Mouse (Mus musculus): Measurements from ENCODE around the gene Igfbp2.

Gene Igfbp2

GRCm38 (mm10) chr1:72873511-72874286 is 49.4 kb downstream of the Igfbp2 start:
- DNase-seq = peak; percentile 76

- peak; percentile 58 for DNase-seq
Observed at GRCm38 (mm10) chr1:72874287-72875211, 50.2 kb downstream of the Igfbp2 start, which contains the start of gene Igfbp5. TSS of gene Igfbp5 (minus strand) at chr1:72874884.

GRCm38 (mm10) chr1:72875708-72876107 is 51.4 kb downstream of the Igfbp2 start:
- DNase-seq = no peak

- DNase-seq = no peak
Observed at GRCm38 (mm10) chr1:72876111-72876510, 51.8 kb downstream of the Igfbp2 start.

GRCm38 (mm10) chr1:72877892-72878291 is 53.6 kb downstream of the Igfbp2 start:
- DNase-seq = peak; percentile 69

- DNase-seq = no peak
Observed at GRCm38 (mm10) chr1:72878473-72879318, 54.4 kb downstream of the Igfbp2 start.

GRCm38 (mm10) chr1:72879319-72879634 is 55.0 kb downstream of the Igfbp2 start:
- DNase-seq = no peak

- DNase-seq = no peak
Observed at GRCm38 (mm10) chr1:72885111-72885818, 61.0 kb downstream of the Igfbp2 start.

- no peak for DNase-seq
Observed at GRCm38 (mm10) chr1:72885819-72886169, 61.5 kb downstream of the Igfbp2 start.

- DNase-seq = no peak
Observed at GRCm38 (mm10) chr1:72887910-72888309, 63.6 kb downstream of the Igfbp2 start.

- DNase-seq = no peak
Observed at GRCm38 (mm10) chr1:72895821-72896220, 71.5 kb downstream of the Igfbp2 start.
